Mouse (Mus musculus): Measurements from ENCODE around the gene C1qbp.
A peak's percentile ranks its signal among the peaks of the same experiment; 100 is the strongest.

Gene C1qbp

GRCm38 (mm10) chr11:70973947-70974346 is 8.9 kb downstream of the C1qbp start:
- DNase-seq (ENCODE audit: low read depth, low spot score) = peak; percentile 17

DNA sequence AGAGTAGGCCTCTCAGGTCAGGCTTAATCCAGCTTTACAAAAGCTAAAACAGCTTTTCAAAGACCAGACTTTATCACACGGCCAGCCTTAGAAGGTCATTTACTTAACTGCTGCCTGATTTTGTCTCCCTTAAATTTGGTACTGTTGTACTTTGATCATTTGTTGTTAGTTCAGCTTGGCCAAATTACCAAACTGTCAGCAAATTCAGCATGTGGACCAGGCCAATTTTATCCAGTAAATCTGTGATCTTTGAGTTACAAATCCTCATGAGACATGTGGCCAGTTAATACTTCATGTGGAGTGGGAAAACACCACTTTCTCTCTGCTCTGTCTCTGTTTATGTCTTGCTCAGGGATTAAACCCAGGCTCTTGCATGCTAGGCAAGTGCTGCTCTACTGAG is 10.2 kb downstream of the C1qbp start:
- no peak for DNase-seq (ENCODE audit: low read depth, low spot score)

DNA sequence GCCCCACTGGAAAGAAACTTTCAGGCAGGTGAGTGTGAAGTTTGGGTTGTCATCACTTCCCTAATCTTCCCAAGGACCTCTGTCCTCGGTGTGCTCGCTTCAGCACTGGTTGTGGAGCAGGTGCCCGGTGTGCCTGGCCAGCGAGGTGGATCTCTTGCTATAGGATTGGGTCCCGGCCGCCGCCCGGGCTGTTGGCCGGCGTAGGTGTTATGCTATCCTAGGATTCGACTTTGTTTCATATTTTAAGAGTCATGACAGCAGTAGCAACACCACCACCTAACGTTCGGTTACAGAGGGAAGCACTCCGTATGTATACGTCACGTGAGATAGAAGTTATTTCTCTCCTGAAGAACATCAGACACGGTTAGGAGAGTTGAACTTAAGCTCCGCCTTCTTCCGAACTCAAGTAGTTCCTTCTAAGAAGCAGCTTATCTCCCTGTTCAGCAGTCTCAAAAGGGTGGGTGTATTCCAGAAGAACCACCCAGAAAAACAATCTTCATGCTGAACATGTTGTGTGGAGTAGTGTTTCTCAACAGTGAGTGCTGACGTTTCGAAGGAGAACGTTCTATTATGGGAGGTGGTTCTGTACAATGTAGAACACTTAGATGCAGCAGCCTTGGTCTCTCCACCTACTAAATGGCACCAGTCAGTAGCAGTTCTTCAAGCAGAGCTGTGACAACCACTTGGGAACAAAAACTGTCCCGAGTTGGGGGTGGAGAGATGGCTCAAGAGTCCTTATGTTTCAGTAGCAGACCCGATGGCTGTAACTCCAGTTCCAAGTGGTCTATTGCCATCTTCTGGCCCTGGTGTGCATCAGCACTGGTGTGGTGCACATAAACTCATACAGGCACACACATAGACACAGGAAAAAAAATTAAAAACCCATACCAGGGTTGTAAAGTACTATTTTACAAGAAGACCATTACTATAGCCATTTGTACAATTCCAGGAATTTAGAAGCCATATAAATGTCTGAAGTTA is 12.0 kb downstream of the C1qbp start:
- no peak for DNase-seq (ENCODE audit: low read depth, low spot score)

DNA sequence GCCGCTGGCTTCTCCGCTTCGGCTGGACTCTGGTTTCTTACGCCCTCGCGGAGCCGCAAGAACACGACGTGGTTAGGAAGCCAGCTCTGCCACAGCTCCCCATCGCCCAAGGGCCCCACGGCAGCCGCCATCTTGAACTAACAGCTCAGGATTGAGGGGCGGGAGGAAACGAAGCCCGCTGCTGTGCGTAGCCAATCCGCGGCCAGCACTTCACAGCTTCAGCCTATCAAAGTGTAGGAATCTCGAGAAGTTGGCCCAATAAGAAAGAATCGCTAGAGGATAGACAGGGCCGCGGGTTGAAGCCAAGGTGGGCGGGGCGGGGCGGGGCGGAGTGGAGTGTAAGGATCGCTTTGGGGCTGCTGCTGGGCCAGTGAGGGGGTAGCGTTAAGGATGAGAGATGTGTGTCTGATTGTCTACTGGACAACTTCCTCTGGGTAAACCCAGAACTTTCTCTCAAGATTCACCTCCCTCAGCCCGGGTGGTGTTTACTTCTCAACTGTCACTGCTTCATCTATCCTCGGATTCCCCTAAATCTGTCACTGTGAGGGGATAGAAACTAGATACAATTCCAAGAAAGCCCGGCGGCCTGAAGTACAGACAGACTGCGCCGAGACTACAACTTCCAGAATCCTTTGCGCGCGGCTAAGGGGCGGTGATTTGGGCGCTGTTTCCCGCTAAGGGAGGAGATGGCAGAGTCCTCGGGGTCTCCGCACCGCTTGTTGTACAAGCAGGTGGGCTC is 12.8 kb downstream of the C1qbp start, which contains the start of the genes Nup88 and Rpain:
TSS of gene Nup88 (minus strand) at position 153 of the 739 bp plus-strand sequence.
TSS of gene Rpain (plus strand) at position 393 of the 739 bp plus-strand sequence.
- DNase-seq (ENCODE audit: low read depth, low spot score) = peak; percentile 97

DNA sequence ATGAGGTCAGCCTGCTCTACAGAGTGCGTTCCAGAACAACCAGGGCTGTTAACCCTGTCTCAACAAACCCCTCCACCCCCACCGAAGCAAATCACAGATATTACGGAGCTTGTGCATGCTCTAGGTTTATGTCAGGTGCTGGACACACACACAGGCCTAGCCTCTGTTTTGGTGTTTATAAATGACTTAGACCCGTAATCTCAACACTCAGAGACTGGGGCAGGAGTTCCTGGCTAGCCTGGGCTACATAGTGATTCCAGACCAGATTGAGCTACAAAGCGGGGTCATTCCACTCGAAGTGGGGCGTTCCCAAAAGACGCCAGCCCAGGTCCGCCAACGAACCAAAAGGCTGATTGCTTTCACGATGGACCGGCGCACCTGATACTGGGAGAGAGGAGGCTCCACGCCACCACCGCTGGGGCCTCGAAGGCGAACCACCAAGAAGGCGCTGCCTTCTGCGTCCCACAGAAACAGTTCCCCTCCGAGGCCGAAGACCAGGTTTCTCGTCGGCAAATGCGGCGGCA is 13.5 kb downstream of the C1qbp start:
- peak; percentile 35 for DNase-seq (ENCODE audit: low read depth, low spot score)

- no peak for DNase-seq (ENCODE audit: low read depth, low spot score)
Measured at GRCm38 (mm10) chr11:70964222-70964907, 18.5 kb downstream of the C1qbp start.

DNA sequence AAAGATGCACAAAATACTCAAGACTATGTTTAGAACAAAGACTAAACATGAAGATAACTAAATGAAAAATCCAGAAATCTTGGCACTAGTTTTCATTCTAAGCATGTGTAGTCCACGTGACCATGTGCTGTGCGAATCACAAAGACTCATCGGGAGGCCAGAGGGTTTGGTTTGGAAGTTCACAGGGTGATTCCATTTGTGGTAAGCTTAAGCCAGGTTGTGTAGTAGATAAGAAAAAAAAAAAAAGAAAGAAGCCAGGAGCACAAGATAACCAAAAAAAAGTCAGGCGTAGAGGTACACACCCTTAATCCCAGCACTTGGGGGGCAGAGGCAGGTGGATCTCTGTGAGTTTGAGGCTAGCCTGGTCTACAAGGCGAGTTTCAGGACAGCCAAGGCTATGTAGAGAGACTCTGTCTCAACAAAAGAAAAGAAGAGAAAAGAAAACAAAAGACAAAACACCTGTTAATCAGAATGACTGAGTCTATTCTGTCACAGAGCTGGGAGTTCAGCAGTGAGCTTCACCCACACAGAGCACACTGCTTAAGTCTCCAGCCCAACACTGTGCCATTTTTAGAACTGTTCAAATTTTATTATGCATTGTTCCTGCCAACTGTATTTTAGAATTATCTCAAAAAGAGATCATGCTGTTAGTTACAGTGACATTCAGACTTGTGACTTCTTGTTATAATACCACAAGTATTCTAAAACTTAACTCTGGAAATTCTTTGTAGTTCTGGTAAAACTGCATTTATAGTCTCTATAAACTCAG is 21.9 kb downstream of the C1qbp start:
- no peak for DNase-seq (ENCODE audit: low read depth, low spot score)

GRCm38 (mm10) chr11:70954711-70955110 is 28.1 kb downstream of the C1qbp start:
- no peak for DNase-seq (ENCODE audit: low read depth, low spot score)

DNA sequence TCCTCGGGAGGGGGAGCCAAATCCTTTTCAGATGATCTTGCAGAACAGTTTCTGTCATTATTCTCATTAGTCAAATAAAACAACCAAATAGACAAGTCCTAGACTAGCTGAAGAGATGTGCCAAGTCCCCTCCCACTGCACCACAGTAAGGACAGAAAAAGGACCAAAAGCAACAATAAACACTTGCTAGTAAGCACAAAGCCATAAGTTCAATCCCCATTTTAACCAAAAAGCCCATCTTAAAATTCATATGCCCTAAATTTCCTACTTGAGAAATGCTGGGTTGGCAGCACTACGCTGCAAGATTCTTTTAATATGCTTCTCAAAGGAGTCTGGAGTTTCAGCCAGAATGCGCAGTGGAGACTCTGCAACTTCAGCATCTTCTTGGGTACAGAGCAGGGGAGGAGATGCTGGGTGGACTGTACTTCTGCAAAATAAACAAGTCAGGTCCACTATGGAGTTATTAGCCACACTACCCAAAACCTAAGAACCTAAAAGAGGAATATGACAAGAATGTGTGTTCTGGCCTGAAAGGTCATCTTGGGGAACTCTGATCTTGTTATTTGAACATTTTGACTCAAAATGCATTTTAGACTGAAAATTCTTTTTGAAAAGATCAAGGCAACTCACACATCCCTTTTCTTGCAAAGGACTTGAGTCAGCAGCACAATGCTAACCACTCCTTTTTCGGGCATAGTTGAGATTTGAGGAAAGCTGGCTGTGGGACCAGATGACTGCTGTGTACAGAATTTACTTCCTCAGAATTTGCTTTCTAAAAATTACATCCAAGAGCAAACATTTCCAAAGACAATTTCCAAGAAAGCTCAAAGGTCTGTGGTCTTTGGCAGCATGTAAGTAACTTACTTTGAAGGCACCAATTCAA is 37.6 kb downstream of the C1qbp start:
- no peak for DNase-seq (ENCODE audit: low read depth, low spot score)

- no peak for DNase-seq (ENCODE audit: low read depth, low spot score)
Measured at GRCm38 (mm10) chr11:70943651-70944050, 39.2 kb downstream of the C1qbp start.

- no peak for DNase-seq (ENCODE audit: low read depth, low spot score)
Measured at GRCm38 (mm10) chr11:70942596-70942995, 40.2 kb downstream of the C1qbp start.

DNA sequence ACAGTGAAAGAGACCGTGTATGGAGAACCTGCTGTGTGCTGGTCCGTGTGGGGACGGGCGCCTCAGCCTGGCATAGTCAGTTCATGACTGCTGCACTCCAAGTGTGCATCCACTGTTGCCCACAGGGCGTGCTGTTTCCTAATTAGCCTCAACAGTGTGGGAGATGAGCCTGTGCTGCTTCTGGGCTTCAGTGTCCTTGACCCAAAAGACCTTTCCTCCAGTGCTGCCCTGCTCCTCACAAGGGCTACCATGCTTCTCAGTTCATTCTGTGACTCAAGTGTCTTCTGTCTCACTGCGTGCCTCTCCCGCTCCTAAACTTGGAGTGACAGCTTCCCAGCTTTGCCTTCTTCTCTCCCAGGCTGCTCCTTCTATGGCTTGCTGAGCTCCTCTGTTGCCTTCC is 47.5 kb downstream of the C1qbp start:
- DNase-seq (ENCODE audit: low read depth, low spot score) = no peak

DNA sequence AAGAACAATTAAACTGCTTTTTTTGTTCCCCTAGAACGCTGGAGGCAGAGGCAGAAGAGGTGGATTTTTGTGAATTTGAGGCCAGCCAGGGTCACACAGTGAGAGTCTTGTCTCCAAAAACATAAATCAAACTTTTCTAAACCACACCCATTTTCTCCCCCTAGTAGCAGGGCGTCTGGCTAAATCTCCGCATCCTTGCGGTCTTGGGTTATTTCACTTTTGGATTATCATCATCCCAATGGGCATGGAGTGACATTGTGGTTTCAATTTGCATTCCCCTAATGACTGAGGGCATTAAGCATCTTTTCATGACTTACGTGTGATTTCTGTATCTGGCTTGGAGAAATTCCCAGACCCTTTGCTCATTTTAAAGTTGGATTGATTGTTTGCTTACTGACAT is 51.4 kb downstream of the C1qbp start:
- DNase-seq (ENCODE audit: low read depth, low spot score) = no peak

Data from mesoderm, embryonic 11.5 days (tissue).